Mouse (Mus musculus) T-helper 2 cell (primary cell): ENCODE measurements around the gene Psmb1.

Source experiments
- in situ Hi-C: fragments of 300-600 bp; cut with MboI, MseI; formaldehyde crosslinking; loops from one replicate; pipeline ENCODE4 v1.15.1; 2025; ENCODE audit warnings: high pct_unique_total_duplicates

Gene Psmb1

DNA sequence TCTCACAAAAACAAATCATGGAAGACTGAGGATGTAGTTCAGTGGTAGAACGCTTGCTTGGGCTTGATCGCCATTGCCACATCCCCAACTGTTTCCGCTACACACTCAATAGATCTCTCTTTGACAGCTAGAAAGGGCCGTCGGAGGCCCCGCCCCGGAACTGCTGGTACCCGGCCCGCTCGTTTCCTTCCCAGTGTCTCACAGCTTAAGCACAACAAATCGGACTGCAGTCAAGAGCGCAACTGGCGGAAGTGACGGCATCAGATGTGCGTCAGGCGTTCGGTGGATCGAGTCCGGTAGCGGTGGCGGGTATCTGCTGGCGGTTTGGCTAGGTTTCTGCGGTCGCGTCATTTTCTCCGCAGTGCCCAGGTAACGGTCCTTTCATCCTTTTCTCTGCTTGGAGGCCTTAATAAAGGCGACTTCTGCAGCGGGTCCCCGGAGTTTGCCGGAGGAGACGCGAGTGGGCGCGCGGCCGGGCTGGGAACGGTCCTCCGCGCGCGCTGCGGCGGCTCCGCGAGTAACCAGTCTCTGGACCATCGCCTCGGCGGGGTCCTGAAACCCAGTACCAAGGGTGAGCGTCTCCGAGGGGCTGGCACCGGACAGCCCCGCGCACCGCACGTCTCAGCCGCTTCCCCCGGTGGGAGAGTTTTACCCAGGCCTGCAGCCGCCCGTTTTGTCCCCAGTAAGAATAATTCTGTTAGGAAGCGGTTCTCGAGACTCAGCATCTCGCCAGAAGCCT lies at the start of gene Psmb1, which contains the start of gene Tbp:
TSS of gene Psmb1 (minus strand) at position 96 of the 739 bp plus-strand sequence.
TSS of gene Tbp (plus strand) at position 233 of the 739 bp plus-strand sequence.
- in situ Hi-C loops: no loop called here

- in situ Hi-C loops: loop anchor here (10.0 kb wide), 1 partner anchor 1408 kb away; no protein-coding TSS in a partner anchor
Observed at GRCm38 (mm10) chr17:15546440-15546839, 46.9 kb upstream of the Psmb1 start.

GRCm38 (mm10) chr17:15543868-15544267 lies 44.3 kb upstream of the Psmb1 start:
- in situ Hi-C loops: loop anchor here (10.0 kb wide), 1 partner anchor 1411 kb away; no protein-coding TSS in a partner anchor

DNA sequence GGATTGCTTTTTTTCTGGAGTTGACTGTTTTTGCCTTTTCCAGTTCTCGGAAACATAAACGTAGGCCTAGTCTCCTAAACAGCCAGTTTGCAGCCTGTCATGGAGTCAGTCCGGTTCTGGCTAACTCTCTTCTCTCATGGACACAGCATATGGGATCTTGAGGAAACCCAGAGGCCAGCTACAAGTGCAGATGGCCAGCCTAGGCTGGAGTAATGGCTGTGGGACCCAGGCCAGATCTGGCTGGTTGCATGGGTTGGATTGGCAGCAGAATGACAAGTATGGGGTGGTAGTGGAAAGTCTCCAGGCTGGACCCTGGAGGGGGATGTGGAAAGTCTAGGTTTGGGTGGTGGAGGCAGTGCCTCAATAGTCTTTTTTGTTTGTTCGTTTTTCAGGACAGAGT lies 40.8 kb upstream of the Psmb1 start:
- in situ Hi-C loops: loop anchor here (10.0 kb wide), 1 partner anchor 1414 kb away; no protein-coding TSS in a partner anchor

- in situ Hi-C loops: no loop called here
Observed at GRCm38 (mm10) chr17:15536457-15536904, 36.9 kb upstream of the Psmb1 start.

DNA sequence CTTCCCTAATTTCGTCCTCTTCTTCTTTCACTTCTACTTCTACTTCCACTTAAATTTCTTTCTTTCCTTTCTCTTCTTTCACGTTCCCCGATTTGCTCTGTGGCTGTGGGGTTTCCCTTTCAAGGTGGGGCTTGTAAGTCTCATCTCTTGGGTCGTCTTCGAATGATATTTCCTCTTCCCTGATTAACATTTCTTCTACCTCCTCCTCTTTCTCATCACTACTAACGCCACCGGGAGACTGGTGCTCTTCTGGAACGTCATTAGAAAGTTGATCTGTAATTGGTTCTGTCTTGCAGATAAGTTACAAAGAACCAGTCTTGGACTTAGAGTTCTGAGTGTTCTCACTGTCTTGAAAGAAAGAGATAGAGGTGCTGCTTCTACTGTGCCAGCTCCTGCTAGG lies 36.4 kb upstream of the Psmb1 start:
- in situ Hi-C loops: no loop called here

DNA sequence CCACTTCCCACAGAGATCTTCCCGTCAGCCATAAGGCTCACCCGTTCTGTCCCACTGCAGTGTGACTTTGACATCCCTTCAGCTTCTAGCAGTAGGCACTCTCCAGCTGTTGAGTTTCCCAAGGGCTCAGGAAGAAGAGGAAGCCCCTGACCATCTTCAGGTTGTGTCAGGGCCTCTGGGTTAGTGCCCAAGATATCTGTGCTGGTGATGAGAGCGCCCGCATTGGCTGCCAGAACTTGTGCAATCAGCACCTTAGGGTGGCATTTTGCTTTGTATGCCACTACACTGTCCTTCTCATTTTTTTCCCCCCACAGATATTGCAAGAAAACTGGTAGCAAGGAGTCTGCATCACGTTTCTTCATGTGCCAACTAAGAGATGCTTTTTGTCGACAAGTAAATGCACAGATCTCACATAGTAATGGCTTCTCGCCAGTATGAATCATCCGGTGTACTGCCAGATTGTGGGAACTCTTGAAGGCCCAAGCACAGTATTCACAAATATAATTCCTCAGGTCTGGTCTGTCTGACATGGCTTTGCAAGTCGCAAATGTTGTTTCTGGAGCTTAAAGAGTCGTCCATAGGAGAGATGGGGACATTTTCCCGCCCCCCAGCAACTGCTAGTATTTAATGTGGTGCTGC lies 35.7 kb upstream of the Psmb1 start:
- in situ Hi-C loops: no loop called here

DNA sequence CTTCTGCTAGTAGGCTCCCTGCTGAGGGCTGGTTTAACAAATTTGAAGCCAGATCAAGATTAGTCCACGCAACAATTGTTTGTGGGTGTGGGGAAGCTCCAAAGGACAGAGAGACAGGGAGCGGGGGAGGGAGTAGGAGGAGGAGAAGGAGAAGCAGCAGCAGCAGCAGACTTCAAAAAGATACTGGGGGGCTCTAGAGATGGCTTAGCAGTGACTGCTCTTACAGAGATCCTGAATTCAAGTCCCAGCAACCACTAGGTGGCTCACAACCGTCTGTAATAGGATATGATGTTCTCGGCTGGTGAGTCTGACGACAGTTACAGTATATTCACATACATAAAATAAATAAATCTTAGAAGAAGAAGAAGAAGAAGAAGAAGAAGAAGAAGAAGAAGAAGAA lies 30.6 kb upstream of the Psmb1 start:
- in situ Hi-C loops: no loop called here

DNA sequence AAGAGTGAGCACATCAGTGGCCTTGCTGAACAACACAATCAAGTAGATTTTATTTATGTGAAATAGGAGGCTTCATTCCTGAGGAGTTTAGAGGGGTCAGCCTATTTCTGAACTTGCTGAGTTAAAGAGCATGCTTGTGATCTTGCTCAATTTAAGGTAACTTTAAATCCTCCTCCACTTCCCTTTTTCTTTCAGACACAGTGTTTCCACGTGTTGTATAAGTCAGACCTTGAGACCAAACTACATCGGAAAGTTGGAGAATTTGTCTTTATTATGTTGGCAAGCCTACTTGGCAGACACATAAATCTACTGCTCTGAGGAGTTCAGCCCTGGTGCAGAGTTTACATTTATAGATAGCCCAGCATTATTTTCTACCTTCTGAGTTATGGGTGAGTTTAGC lies 29.3 kb upstream of the Psmb1 start:
- in situ Hi-C loops: loop anchor here (10.0 kb wide), 1 partner anchor 186 kb away; no protein-coding TSS in a partner anchor

DNA sequence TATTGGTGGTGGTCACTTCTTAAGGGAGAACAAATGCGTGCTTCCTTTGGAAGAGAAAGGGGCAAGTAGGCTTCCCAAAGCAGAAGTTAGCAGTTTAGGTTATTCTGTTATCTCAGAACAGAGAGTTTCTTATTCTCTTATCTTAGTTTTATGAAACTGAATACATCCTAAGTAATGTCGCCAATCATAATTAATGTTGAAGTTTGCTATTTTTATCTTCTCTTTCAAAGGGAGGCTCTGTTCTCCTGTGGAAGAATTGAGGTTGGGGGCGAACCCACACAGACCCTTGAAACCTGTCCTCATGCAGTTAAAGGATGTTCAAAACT lies 28.2 kb upstream of the Psmb1 start:
- in situ Hi-C loops: loop anchor here (10.0 kb wide), 1 partner anchor 187 kb away; no protein-coding TSS in a partner anchor

- in situ Hi-C loops: loop anchor here (10.0 kb wide), 1 partner anchor 188 kb away; no protein-coding TSS in a partner anchor
Observed at GRCm38 (mm10) chr17:15526986-15527810, 27.6 kb upstream of the Psmb1 start, which contains the start of gene Pdcd2. TSS of gene Pdcd2 (minus strand) at chr17:15527301.

GRCm38 (mm10) chr17:15526304-15526703 lies 26.8 kb upstream of the Psmb1 start:
- in situ Hi-C loops: loop anchor here (10.0 kb wide), 1 partner anchor 188 kb away; no protein-coding TSS in a partner anchor

GRCm38 (mm10) chr17:15518766-15519165 lies 19.2 kb upstream of the Psmb1 start:
- in situ Hi-C loops: loop anchor here (10.0 kb wide), 1 partner anchor 216 kb away; no protein-coding TSS in a partner anchor

GRCm38 (mm10) chr17:15518186-15518585 lies 18.6 kb upstream of the Psmb1 start:
- in situ Hi-C loops: loop anchor here (10.0 kb wide), 1 partner anchor 217 kb away; no protein-coding TSS in a partner anchor

DNA sequence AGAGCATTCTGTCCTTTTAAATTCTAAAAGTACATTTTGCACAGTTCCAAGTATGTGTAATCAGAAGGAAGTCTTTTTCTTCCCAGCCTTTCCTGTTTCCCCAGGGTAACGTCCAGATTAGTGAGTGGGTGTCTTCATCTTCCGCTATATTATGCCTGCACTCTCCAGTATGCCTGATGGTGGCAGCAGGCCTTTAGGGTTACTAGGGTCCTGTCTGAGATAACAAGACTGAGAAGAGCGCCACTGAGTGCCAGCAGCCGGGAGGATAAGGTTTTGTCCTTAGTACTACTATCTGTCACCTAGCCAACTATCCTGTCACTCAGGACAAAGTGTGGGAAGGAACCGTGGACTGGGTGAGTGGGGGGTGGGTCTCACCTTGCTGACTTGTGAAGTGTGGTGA lies 18.2 kb upstream of the Psmb1 start:
- in situ Hi-C loops: loop anchor here (10.0 kb wide), 1 partner anchor 217 kb away; no protein-coding TSS in a partner anchor

DNA sequence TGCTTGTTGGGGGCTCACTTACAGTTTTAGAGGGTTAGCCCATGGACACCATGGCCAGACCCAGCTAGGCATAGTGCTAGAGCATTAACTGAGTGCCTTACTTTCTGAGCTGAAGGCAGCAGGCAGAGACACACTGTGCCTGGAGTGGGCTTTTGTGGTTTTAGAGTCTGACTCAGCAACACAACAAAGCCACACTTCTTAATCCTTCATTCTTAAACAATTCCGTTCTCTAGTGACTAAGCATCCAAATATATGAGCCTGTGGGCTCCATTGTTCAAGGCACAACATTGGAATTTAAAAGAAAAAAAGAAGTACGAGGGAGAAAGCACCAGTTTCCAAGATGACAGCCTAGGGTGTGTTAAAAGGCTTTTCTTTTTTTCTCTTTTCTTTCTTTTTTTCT lies 11.1 kb upstream of the Psmb1 start:
- in situ Hi-C loops: loop anchor here (10.0 kb wide), 1 partner anchor 224 kb away; no protein-coding TSS in a partner anchor

- in situ Hi-C loops: no loop called here
Observed at GRCm38 (mm10) chr17:15498753-15499113, 818 bp downstream of the Psmb1 start.

- in situ Hi-C loops: no loop called here
Observed at GRCm38 (mm10) chr17:15497882-15498752, 1.4 kb downstream of the Psmb1 start.

GRCm38 (mm10) chr17:15490542-15490941 lies 9.0 kb downstream of the Psmb1 start:
- in situ Hi-C loops: no loop called here

DNA sequence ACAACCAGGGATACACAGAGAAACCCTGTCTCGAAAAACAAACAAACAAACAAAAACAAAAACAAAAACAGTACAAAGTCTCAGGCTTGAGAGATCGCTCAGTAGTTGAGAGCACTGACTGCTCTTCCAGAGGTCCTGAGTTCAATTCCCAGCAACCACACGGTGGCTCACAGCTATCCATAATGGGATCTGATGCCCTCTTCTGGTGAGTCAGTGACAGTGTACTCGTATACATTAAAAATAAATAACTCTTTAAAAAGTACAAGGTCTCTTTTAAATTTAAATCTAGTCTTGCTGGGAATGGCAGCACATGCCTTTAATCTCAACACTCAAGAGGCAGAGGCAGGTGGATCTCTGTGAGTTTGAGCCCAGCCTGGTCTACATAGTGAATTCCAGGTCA lies 26.9 kb downstream of the Psmb1 start:
- in situ Hi-C loops: no loop called here

DNA sequence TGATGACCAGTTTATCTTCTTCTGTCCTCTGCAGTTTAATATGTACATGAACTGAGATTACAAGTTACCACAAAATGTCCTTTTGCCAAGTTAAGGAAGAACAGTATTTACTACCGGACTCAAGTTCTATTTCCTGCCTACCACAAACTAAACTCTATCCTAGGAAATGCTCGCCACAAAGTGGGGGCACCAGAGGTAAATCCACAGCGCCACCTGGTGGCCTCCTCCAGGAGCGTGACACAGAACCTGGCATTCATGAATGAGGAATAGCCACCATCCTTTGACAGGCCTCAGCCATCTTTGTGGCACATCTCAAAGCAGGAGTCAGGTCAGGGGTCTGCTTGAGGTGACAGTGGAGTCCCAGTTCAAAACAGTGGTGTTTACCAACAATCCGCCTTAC lies 31.9 kb downstream of the Psmb1 start:
- in situ Hi-C loops: no loop called here
